Mouse (Mus musculus): ENCODE measurements around the gene Nono. TPM values are rescaled to one million over a fixed set of nuclear protein-coding genes. Genes with fewer than 3 reads are reported as not detected.
"Not testable (repeated sequence)": the region's sequence is repeated elsewhere in the genome, so short reads cannot be mapped to it uniquely, and the experiment has no call there.

Gene Nono
- polyA plus RNA-seq, 1 experiment from 2014 or later, result 336 TPM

DNA sequence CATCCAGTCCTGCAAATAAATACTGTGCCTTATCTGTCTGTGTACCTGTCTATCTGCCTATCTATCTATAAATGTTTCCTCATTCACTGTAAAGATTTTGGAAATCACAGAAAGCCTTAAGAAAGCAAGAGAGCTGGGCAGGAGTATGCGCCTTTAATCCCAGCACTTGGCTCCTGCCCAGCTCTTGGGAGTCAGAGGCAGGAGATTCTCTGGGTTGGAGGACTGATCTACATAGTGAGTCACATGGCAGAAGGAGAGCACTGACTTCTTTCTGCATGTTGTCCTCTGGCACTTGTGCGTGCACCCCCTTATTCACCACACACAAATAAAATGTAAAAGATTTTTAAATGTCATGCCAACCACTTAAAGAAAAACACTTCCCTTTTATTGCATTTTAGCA lies 5.7 kb upstream of the Nono start:
- Histone ChIP-seq H3K36me3 (replicated peaks) (no peaks in the 10 kb centered on the region), H3K4me1 (peaks cover 3% of the 10 kb centered on the region; the same call in 1 of the 2 replicates), H3K9ac (no peak overlapping the region), H3K4me3 (no peak overlapping the region), H3K27me3 (replicated peaks) (no peaks in the 10 kb centered on the region), H3K9me3 (no peaks in the 10 kb centered on the region), H3K4me2 (no peak overlapping the region), H3K27ac (no peak overlapping the region)
- WGBS, result 82% methylated on average over 2 of the region's 2 CpGs
- ATAC-seq (replicated peaks), result no peak

DNA sequence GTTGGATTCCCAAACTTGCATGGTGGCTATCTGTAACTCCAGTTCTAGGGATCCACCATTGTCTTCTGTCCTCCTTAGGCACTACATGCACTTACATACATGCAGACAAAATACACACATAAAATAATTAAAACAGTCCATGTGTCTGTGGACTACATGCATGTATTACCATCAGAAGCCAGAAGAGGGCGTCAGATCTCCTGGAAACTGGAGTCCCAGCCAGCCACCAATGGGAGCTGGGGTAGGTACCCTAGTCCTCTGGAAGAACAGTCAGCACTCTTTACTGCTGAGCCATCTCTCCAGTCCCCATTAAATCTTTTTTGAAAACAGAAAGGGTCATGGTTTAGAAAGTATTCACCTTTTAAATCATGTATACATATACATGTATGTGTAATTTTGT lies 1.3 kb upstream of the Nono start:
- no peak overlapping the region for H3K4me3 ChIP-seq
- H3K27me3 ChIP-seq (replicated peaks), result no peaks in the 10 kb centered on the region
- H3K4me2 ChIP-seq, result no peak overlapping the region
- H3K27ac ChIP-seq, result 0 out of 2 replicates have a peak overlapping the region, but pooled peaks have one; percentile 92
- H3K9me3 ChIP-seq, result no peaks in the 10 kb centered on the region
- no peak for ATAC-seq (replicated peaks)
- H3K9ac ChIP-seq, result no peak overlapping the region
- peaks cover 17% of the 10 kb centered on the region for H3K4me1 ChIP-seq
- H3K36me3 ChIP-seq (replicated peaks), result no peaks in the 10 kb centered on the region; the same call in 1 of the 2 replicates
- 0% methylated on average over 1 of the region's 1 CpGs for WGBS

DNA sequence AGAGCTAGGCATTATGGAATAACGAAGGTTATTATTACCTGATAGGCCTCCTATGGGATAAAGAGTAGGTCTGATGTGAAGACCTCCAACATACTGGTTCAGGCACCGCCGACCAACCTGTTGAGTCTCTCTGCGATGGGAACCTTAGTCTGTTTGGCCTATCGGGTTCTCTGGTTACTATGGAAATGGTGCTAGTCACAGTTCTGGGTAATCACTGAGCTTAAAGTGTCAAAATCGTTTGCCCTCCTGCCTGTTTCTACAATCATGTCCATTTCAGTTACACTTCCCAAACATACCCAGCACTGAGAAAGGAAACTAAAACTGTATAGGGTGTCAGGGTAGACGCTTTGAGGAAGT lies 355 bp upstream of the Nono start:
- Histone ChIP-seq H3K4me2 (peak overlapping the region; percentile 45), H3K9me3 (no peaks in the 10 kb centered on the region), H3K36me3 (replicated peaks) (no peaks in the 10 kb centered on the region; the same call in 1 of the 2 replicates), H3K27ac (peak overlapping the region; percentile 92), H3K9ac (peak overlapping the region; percentile 6; the same call in 1 of the 2 replicates), H3K4me3 (peak overlapping the region; percentile 29), H3K4me1 (peaks cover 20% of the 10 kb centered on the region), H3K27me3 (replicated peaks) (no peaks in the 10 kb centered on the region)
- peak; percentile 9 for ATAC-seq (replicated peaks)
- 15% methylated on average over 7 of the region's 7 CpGs for WGBS

DNA sequence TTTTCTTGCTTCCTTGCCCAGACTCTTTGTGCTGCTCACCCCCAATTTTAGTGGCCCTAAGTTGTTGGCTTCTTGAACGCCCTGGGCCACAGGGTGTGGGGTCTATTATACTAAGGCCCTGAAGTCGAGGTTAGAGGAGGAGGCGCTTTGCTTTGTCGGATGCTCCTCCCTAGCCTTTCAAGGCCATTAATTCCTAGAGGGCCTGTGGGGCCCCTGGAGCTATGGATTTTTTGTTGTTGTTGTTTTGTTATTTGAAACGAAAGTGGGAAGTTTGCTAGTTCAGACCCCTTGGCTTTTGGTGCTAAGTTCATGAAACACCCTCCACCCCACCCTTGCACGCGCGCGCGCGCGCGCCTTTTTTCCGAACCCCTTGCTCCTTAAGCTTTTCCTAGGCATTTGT lies 858 bp downstream of the Nono start:
- 25% methylated on average over 14 of the region's 14 CpGs for WGBS
- Histone ChIP-seq H3K4me3 (peak overlapping the region; percentile 69), H3K9ac (peak overlapping the region; percentile 63), H3K27ac (peak overlapping the region; percentile 92), H3K27me3 (replicated peaks) (no peaks in the 10 kb centered on the region), H3K4me1 (peaks cover 20% of the 10 kb centered on the region), H3K36me3 (replicated peaks) (no peaks in the 10 kb centered on the region; the same call in 1 of the 2 replicates), H3K9me3 (no peaks in the 10 kb centered on the region), H3K4me2 (peak overlapping the region; percentile 44)
- ATAC-seq (replicated peaks), result peak; percentile 64

DNA sequence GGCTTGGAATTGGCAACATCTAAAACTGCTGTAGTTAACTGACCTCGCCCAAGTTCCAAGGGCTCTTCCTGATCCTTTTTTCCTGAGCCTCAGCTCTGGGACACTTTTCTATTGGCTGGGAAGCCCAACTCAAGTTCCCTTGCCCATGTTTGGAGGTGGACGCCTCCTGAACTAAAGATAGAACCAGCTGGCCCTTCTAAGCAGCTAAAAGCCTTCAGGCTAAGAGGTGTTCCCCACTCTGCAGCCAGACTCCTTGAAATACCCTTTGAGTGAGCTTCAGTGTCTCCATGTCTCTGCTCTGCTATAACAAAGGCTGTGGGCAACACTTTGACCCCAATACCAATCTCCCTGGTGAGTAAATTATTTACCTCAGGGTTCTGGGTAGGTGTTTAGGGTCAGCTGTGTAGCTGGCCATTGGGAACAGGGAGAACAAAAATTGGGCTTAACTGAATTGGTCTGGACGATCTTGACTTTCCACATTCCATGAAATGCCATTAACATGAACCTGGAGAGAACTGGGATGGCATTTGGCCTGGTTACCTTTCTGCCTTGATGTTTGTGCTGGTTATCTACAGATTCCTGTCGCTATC lies 19.9 kb downstream of the Nono start, which contains the start of gene Itgb1bp2:
TSS of gene Itgb1bp2 (plus strand) at position 203 of the 590 bp plus-strand sequence.
- Histone ChIP-seq H3K36me3 (replicated peaks) (peaks cover 19% of the 10 kb centered on the region; the same call in 1 of the 2 replicates), H3K27me3 (replicated peaks) (no peaks in the 10 kb centered on the region), H3K4me3 (no peak within 1 kb of the TSS), H3K4me1 (no peaks in the 10 kb centered on the region), H3K9me3 (no peaks in the 10 kb centered on the region), H3K4me2 (no peak within 1 kb of the TSS), H3K27ac (no peak within 1 kb of the TSS), H3K9ac (no peak within 1 kb of the TSS)
- 65% methylated on average over 4 of the region's 4 CpGs for WGBS
- no peak for ATAC-seq (replicated peaks)

DNA sequence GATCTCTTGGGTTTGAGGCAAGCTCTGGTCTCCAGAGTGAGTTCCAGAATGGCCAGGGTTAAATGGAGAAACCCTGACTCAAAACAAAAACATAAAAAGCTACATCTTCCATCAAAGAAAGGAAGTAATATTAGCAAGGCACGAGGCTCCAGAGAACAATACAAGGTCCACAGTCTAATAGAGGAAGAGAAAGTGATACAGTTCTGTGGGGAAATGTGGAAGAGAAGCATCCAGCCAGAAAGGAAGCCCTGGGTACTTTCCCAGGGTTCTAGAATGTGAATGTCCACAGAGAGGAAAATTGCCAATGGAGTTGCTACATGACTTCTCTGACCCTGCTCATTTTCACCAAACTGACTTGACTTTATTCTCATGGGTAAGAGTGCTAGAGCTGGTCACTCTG lies 22.0 kb downstream of the Nono start:
- ATAC-seq (replicated peaks), result no peak
- H3K4me2 ChIP-seq, result no peak overlapping the region
- H3K36me3 ChIP-seq (replicated peaks), result peaks cover 19% of the 10 kb centered on the region; the same call in 1 of the 2 replicates
- WGBS, result 74% methylated on average over 1 of the region's 1 CpGs
- H3K4me1 ChIP-seq, result no peaks in the 10 kb centered on the region
- no peaks in the 10 kb centered on the region for H3K9me3 ChIP-seq
- H3K27ac ChIP-seq, result no peak overlapping the region
- H3K4me3 ChIP-seq, result no peak overlapping the region
- no peaks in the 10 kb centered on the region for H3K27me3 ChIP-seq (replicated peaks)
- H3K9ac ChIP-seq, result no peak overlapping the region

GRCm38 (mm10) chrX:101451591-101451990 lies 22.5 kb downstream of the Nono start:
- no peak overlapping the region for H3K27ac ChIP-seq
- WGBS, result 96% methylated on average over 3 of the region's 3 CpGs
- no peak overlapping the region for H3K4me3 ChIP-seq
- H3K9me3 ChIP-seq, result no peaks in the 10 kb centered on the region
- no peak overlapping the region for H3K9ac ChIP-seq
- ATAC-seq (replicated peaks), result no peak
- H3K27me3 ChIP-seq (replicated peaks), result no peaks in the 10 kb centered on the region
- H3K4me2 ChIP-seq, result no peak overlapping the region
- no peaks in the 10 kb centered on the region for H3K4me1 ChIP-seq
- peaks cover 15% of the 10 kb centered on the region; the same call in 1 of the 2 replicates for H3K36me3 ChIP-seq (replicated peaks)

DNA sequence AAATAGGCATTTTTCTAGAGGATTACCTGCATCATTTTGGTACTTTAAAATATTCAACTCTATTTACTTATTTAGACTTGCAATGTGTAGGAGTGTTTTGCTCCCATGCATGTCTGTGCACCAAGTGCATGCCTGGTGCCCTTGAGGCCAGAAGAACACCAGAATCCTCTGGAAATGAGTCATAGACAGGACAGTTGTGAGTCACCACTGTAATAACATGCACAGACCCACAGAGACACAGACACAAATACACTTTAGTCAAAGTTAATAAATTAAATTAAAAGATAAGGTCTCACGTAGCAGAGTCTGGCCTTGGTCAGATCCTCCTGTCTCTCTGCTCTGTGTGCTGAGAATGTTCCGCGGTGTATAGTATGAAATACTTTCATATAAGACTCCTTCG lies 43.1 kb downstream of the Nono start:
- Histone ChIP-seq H3K4me1 (no peaks in the 10 kb centered on the region), H3K9ac (no peak overlapping the region), H3K27me3 (replicated peaks) (no peaks in the 10 kb centered on the region), H3K4me2 (no peak overlapping the region), H3K27ac (no peak overlapping the region), H3K4me3 (no peak overlapping the region), H3K36me3 (replicated peaks) (no peaks in the 10 kb centered on the region), H3K9me3 (no peaks in the 10 kb centered on the region)
- no peak for ATAC-seq (replicated peaks)
- WGBS, result 96% methylated on average over 4 of the region's 4 CpGs

GRCm38 (mm10) chrX:101481604-101482350 lies 52.7 kb downstream of the Nono start:
- no peak overlapping the region for H3K4me3 ChIP-seq
- ATAC-seq (replicated peaks), result no peak
- no peaks in the 10 kb centered on the region for H3K36me3 ChIP-seq (replicated peaks)
- no peaks in the 10 kb centered on the region for H3K27me3 ChIP-seq (replicated peaks)
- no peak overlapping the region for H3K27ac ChIP-seq
- WGBS, result 73% methylated on average over 6 of the region's 6 CpGs
- H3K9ac ChIP-seq, result no peak overlapping the region
- H3K4me1 ChIP-seq, result no peaks in the 10 kb centered on the region
- no peak overlapping the region for H3K4me2 ChIP-seq
- H3K9me3 ChIP-seq, result no peaks in the 10 kb centered on the region

DNA sequence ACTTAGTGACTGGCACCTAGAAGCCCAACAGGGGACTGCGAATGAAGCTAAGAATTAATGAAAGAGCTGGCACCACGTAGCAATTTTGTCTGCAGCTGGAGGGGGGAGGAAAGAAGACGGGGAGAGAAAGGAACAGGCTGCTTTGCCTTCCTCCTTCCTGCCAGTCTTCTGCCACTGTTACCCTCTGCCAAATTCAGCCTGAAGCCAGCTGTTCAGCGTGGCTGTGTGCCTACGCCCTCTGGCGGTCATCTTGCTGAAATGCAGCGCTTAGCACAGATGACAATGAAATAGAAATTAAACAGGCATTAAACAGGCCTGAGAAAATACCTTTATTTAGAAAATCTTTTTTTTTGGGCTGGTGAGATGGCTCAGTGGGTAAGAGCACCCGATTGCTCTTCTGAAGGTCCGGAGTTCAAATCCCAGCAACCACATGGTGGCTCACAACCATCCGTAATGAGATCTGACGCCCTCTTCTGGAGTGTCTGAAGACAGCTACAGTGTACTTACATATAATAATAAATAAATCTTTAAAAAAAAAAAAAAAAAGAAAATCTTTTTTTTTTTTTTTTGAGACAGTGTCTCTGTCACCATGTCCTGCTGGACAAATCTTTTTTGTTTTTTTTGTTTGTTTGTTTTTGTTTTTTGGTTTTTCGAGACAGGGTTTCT lies 57.5 kb downstream of the Nono start:
- H3K4me1 ChIP-seq; H3K27me3 ChIP-seq (replicated peaks); H3K4me3 ChIP-seq; H3K27ac ChIP-seq; H3K4me2 ChIP-seq; H3K36me3 ChIP-seq (replicated peaks); H3K9ac ChIP-seq; ATAC-seq (replicated peaks); H3K9me3 ChIP-seq: not testable (repeated sequence)
- WGBS, result 29% methylated on average over 10 of the region's 12 CpGs
